Mouse (Mus musculus): Measurements from ENCODE around the gene Trim32. TPM values are rescaled to one million over a fixed set of nuclear protein-coding genes. Genes with fewer than 3 reads are reported as not detected.

Gene Trim32
- polyA plus RNA-seq, 1 experiment from 2014 or later = 34.8 TPM

DNA sequence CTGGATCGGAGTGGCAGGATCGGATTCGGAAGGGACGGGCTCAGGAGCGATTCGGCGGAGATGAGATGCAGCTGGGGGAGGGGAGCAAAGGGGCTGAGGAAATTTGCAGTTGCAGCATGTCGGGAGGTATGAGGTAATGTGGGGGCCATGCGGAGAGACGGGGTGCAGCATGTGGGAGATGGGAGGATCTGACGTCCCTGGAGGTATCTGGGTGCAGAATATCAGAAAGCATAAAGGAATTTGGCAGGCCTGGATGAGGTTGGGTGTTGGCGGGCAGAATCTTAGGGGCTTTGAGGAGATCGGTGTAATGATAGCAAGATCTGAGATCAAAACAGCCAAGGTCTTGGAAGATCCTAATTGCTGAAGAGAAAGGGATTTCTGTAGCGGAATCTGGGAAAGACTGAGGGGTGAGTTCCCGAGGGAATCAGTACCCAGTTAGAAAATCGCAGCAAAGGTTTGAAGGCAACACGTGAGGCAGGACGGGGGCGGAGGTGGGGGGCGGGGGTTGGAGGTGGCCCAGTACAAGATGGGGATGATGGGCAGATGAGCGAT is 441 bp downstream of the Trim32 start:
- no peak overlapping the region for H3K27ac ChIP-seq
- peak overlapping the region; percentile 81 for H3K4me2 ChIP-seq (ENCODE audit: low read length)
- WGBS = under 1% methylated on average over 21 of the region's 21 CpGs
- H3K27me3 ChIP-seq (ENCODE audit: insufficient read depth, low read length) = no peaks in the 10 kb centered on the region
- DNase-seq (ENCODE audit: low spot score) = no peak
- peak overlapping the region; percentile 74 for H3K4me3 ChIP-seq (replicated peaks; ENCODE audit: low read depth, low read length)
- peak; percentile 79 for ATAC-seq (replicated peaks; ENCODE audit: low FRiP score, low read depth)
- no peaks in the 10 kb centered on the region for H3K36me3 ChIP-seq (ENCODE audit: insufficient read depth, low read length)
- no peak for TF ChIP-seq CTCF (IDR thresholded peaks at IDR 0.05; ENCODE audit: low read depth)
- peak overlapping the region; percentile 69 for H3K9ac ChIP-seq (ENCODE audit: low read depth, low read length)
- H3K4me1 ChIP-seq (replicated peaks; ENCODE audit: insufficient read depth, low read length) = peaks cover 10% of the 10 kb centered on the region
- no peaks in the 10 kb centered on the region for H3K9me3 ChIP-seq (replicated peaks; ENCODE audit: low read length)

DNA sequence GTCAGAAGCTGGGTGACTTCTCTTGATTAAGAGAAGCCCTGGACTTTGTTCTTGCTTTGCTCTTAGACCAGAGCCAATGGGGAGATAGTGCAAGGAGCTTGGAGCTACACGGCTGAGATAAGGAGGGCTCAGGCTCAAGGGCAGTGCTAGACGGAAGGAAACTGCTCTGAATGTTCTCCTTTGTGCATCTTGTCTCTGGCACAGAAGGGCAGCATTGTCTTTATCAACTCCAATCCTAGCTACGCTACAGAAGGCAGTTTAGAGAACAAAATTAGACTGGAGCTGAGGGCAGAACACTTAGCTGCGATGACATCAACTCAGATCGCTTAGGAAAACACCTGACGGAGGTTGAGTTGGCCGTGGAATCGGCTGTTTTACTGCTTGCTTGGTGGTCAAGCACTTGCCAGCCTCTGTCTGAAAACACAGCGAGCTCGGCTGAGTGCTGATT is 2.4 kb downstream of the Trim32 start:
- Histone ChIP-seq H3K9me3 (replicated peaks; ENCODE audit: low read length) (no peaks in the 10 kb centered on the region), H3K4me2 (ENCODE audit: low read length) (no peak overlapping the region), H3K4me1 (replicated peaks; ENCODE audit: insufficient read depth, low read length) (peaks cover 10% of the 10 kb centered on the region), H3K4me3 (replicated peaks; ENCODE audit: low read depth, low read length) (no peak overlapping the region), H3K9ac (ENCODE audit: low read depth, low read length) (no peak overlapping the region), H3K27ac (no peak overlapping the region), H3K36me3 (ENCODE audit: insufficient read depth, low read length) (no peaks in the 10 kb centered on the region), H3K27me3 (ENCODE audit: insufficient read depth, low read length) (no peaks in the 10 kb centered on the region)
- no peak for TF ChIP-seq CTCF (IDR thresholded peaks at IDR 0.05; ENCODE audit: low read depth)
- WGBS = 84% methylated on average over 10 of the region's 10 CpGs
- DNase-seq (ENCODE audit: low spot score) = no peak
- ATAC-seq (replicated peaks; ENCODE audit: low FRiP score, low read depth) = no peak

DNA sequence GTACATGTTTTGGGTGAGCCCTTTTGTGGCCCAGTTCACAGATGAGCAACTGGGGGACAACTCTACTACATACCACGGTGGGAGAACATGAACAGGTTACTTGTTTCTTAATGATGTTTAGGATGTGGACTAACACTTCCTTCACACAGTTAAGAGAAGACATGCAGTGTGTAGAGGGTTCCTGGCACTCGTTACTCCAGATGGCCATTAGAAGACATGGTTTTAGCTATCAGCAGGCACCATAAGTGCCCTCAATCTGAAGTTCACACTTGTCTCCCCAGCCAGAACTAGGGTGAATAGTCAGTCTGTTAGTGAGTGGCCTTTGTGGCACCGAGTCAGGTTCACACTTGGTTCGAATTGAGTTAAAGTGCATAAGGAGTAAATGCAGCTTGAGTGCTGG is 3.3 kb downstream of the Trim32 start:
- H3K27me3 ChIP-seq (ENCODE audit: insufficient read depth, low read length) = no peaks in the 10 kb centered on the region
- 92% methylated on average over 4 of the region's 4 CpGs for WGBS
- TF ChIP-seq CTCF (IDR thresholded peaks at IDR 0.05; ENCODE audit: low read depth) = no peak
- H3K4me1 ChIP-seq (replicated peaks; ENCODE audit: insufficient read depth, low read length) = peaks cover 10% of the 10 kb centered on the region
- no peak overlapping the region for H3K4me3 ChIP-seq (replicated peaks; ENCODE audit: low read depth, low read length)
- ATAC-seq (replicated peaks; ENCODE audit: low FRiP score, low read depth) = no peak
- H3K9me3 ChIP-seq (replicated peaks; ENCODE audit: low read length) = no peaks in the 10 kb centered on the region
- no peak overlapping the region for H3K27ac ChIP-seq
- H3K4me2 ChIP-seq (ENCODE audit: low read length) = no peak overlapping the region
- no peak for DNase-seq (ENCODE audit: low spot score)
- H3K36me3 ChIP-seq (ENCODE audit: insufficient read depth, low read length) = peaks cover 3% of the 10 kb centered on the region
- H3K9ac ChIP-seq (ENCODE audit: low read depth, low read length) = no peak overlapping the region

DNA sequence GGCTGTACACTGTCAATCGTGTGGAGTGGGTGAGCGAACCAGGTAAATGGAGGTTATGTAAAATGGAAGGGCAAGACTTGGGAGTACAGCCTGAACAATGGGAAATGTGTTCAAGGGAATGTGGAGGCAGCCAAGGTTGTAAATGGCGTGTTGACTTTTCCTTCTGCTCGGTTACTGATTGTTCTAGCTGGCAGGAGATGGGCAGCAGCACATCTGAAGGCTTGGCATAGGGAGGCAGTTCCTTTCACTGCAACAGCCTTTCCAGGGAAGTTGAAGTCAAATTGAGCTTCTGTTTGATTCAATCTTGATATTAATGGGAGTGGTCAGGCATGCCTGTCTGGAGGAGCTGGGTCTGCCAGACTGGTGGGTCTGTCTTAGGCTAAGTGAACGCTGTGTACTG is 5.5 kb downstream of the Trim32 start:
- peaks cover 25% of the 10 kb centered on the region for H3K36me3 ChIP-seq (ENCODE audit: insufficient read depth, low read length)
- no peak overlapping the region for H3K27ac ChIP-seq
- H3K4me2 ChIP-seq (ENCODE audit: low read length) = no peak overlapping the region
- WGBS = 84% methylated on average over 5 of the region's 5 CpGs
- H3K27me3 ChIP-seq (ENCODE audit: insufficient read depth, low read length) = no peaks in the 10 kb centered on the region
- DNase-seq (ENCODE audit: low spot score) (no peak), ATAC-seq (replicated peaks; ENCODE audit: low FRiP score, low read depth) (no peak)
- H3K9me3 ChIP-seq (replicated peaks; ENCODE audit: low read length) = no peaks in the 10 kb centered on the region
- H3K4me1 ChIP-seq (replicated peaks; ENCODE audit: insufficient read depth, low read length) = peaks cover 10% of the 10 kb centered on the region
- no peak overlapping the region for H3K4me3 ChIP-seq (replicated peaks; ENCODE audit: low read depth, low read length)
- no peak overlapping the region for H3K9ac ChIP-seq (ENCODE audit: low read depth, low read length)
- no peak for TF ChIP-seq CTCF (IDR thresholded peaks at IDR 0.05; ENCODE audit: low read depth)

DNA sequence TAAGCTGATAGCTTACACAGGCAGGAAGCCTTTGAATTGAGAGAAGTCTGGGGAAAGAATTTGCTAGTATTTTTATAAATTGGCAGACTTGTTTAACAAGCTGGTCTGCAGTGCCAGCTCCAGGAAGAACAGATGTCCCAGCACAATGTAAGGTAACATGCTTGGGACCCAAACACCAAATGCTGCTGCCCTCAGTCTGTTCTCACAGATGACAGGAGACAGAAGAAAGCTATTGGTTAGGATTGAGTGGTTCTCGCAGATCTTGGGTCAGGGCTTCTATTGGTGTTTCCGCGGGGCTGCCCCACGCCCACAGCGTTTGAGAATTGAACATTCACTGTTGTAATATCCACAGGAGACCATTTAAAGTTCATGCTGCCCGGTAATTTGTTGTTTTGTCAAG is 6.1 kb downstream of the Trim32 start:
- H3K36me3 ChIP-seq (ENCODE audit: insufficient read depth, low read length) = peaks cover 31% of the 10 kb centered on the region
- WGBS = 73% methylated on average over 6 of the region's 6 CpGs
- ATAC-seq (replicated peaks; ENCODE audit: low FRiP score, low read depth) (no peak), DNase-seq (ENCODE audit: low spot score) (no peak)
- no peak overlapping the region for H3K4me2 ChIP-seq (ENCODE audit: low read length)
- no peak overlapping the region for H3K4me3 ChIP-seq (replicated peaks; ENCODE audit: low read depth, low read length)
- H3K9ac ChIP-seq (ENCODE audit: low read depth, low read length) = no peak overlapping the region
- no peaks in the 10 kb centered on the region for H3K27me3 ChIP-seq (ENCODE audit: insufficient read depth, low read length)
- H3K27ac ChIP-seq = no peak overlapping the region
- TF ChIP-seq CTCF (IDR thresholded peaks at IDR 0.05; ENCODE audit: low read depth) = no peak
- H3K4me1 ChIP-seq (replicated peaks; ENCODE audit: insufficient read depth, low read length) = peaks cover 10% of the 10 kb centered on the region
- H3K9me3 ChIP-seq (replicated peaks; ENCODE audit: low read length) = no peaks in the 10 kb centered on the region

DNA sequence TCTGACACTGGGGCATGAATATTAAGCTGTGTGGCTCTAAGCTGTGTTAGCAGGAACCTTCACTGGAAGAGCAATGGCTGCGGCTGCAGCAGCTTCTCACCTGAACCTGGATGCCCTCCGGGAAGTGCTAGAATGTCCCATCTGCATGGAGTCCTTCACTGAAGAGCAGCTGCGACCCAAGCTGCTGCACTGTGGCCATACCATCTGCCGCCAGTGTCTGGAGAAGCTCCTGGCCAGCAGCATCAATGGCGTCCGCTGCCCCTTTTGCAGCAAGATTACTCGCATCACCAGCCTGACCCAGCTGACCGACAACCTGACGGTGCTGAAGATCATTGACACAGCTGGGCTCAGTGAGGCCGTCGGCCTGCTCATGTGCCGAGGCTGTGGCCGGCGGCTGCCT is 8.3 kb downstream of the Trim32 start:
- H3K27me3 ChIP-seq (ENCODE audit: insufficient read depth, low read length) = no peaks in the 10 kb centered on the region
- H3K4me1 ChIP-seq (replicated peaks; ENCODE audit: insufficient read depth, low read length) = no peaks in the 10 kb centered on the region
- H3K27ac ChIP-seq = no peak overlapping the region
- H3K36me3 ChIP-seq (ENCODE audit: insufficient read depth, low read length) = peaks cover 38% of the 10 kb centered on the region
- no peak overlapping the region for H3K9ac ChIP-seq (ENCODE audit: low read depth, low read length)
- DNase-seq (ENCODE audit: low spot score) = no peak
- ATAC-seq (replicated peaks; ENCODE audit: low FRiP score, low read depth) = no peak
- TF ChIP-seq CTCF (IDR thresholded peaks at IDR 0.05; ENCODE audit: low read depth) = no peak
- no peak overlapping the region for H3K4me2 ChIP-seq (ENCODE audit: low read length)
- WGBS = 96% methylated on average over 14 of the region's 14 CpGs
- no peak overlapping the region for H3K4me3 ChIP-seq (replicated peaks; ENCODE audit: low read depth, low read length)
- H3K9me3 ChIP-seq (replicated peaks; ENCODE audit: low read length) = no peaks in the 10 kb centered on the region

DNA sequence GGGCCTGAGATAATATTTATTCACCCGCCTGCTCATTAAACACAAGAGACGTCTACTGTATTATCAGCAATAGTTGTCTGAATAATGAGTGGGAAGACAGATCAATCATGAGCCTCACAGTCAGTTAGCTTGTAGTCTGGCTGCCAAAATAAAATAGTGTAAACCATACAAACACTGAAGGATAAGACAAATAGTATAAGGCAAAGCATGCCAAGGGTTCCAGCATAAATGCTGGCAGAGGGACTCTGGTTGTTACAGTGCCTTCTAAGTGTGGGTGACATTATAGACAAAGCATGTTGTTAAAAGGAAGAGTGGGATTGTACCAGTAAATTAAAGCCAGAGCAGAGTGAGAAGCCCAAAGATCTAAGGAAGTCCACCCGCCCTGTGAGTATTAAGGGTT is 15.3 kb downstream of the Trim32 start:
- no peaks in the 10 kb centered on the region for H3K27me3 ChIP-seq (ENCODE audit: insufficient read depth, low read length)
- WGBS = 76% methylated on average over 3 of the region's 3 CpGs
- no peaks in the 10 kb centered on the region for H3K9me3 ChIP-seq (replicated peaks; ENCODE audit: low read length)
- no peak for ATAC-seq (replicated peaks; ENCODE audit: low FRiP score, low read depth)
- H3K4me1 ChIP-seq (replicated peaks; ENCODE audit: insufficient read depth, low read length) = no peaks in the 10 kb centered on the region
- no peak for DNase-seq (ENCODE audit: low spot score)
- no peak overlapping the region for H3K4me3 ChIP-seq (replicated peaks; ENCODE audit: low read depth, low read length)
- H3K9ac ChIP-seq (ENCODE audit: low read depth, low read length) = no peak overlapping the region
- no peak overlapping the region for H3K4me2 ChIP-seq (ENCODE audit: low read length)
- no peak overlapping the region for H3K27ac ChIP-seq
- peaks cover 15% of the 10 kb centered on the region for H3K36me3 ChIP-seq (ENCODE audit: insufficient read depth, low read length)
- no peak for TF ChIP-seq CTCF (IDR thresholded peaks at IDR 0.05; ENCODE audit: low read depth)

Measured in kidney, postnatal 0 days (tissue).